Mouse (Mus musculus): ENCODE data around the gene Pik3cg. TPM values are rescaled to one million over a fixed set of nuclear protein-coding genes. Genes with fewer than 3 reads are reported as not detected.

Gene Pik3cg
- polyA plus RNA-seq, 1 experiment from 2014 or later, result 0.72 TPM

DNA sequence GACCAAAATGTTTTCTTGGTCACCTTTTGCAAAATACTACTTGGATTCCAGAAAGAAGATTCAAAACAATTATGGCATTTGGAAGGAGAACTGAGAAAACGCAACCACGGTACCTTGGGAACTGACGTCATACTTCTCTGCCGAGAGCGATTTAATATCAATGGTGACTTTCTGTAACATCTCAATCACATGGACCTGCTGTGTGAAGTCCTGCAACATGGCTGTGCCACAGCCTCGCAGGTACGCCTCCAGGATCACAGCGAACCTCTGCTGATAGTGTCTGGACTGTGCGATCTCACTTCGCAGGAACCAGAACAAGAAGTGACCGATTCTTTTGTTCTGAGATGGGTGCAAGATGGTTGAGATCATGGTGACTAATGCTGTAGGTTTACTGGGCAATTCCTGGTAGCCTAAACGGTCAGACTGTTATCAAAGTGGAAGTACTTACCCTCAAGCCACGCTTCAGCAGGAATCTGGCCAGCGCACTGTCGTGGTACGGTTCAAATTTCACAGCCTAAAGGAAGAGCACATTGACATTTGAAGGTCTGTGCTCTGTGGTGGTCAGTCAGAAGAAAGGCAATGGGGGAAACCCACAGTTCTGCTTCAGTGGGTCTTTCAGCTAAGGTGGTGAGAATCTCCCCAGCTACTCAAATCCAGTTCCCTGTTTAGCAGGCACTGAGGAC, 7.9 kb downstream of the Pik3cg start:
- WGBS, result 92% methylated on average over 16 of the region's 16 CpGs
- no peaks in the 10 kb centered on the region for H3K27me3 ChIP-seq (replicated peaks)
- H3K4me1 ChIP-seq, result no peaks in the 10 kb centered on the region
- no peak overlapping the region for H3K4me2 ChIP-seq
- no peak for ATAC-seq (ENCODE audit: low FRiP score)
- H3K36me3 ChIP-seq, result no peaks in the 10 kb centered on the region
- no peaks in the 10 kb centered on the region for H3K9me3 ChIP-seq (replicated peaks)
- H3K4me3 ChIP-seq (replicated peaks), result no peak overlapping the region
- no peak overlapping the region for H3K27ac ChIP-seq (replicated peaks)
- H3K9ac ChIP-seq (replicated peaks), result no peak overlapping the region

DNA sequence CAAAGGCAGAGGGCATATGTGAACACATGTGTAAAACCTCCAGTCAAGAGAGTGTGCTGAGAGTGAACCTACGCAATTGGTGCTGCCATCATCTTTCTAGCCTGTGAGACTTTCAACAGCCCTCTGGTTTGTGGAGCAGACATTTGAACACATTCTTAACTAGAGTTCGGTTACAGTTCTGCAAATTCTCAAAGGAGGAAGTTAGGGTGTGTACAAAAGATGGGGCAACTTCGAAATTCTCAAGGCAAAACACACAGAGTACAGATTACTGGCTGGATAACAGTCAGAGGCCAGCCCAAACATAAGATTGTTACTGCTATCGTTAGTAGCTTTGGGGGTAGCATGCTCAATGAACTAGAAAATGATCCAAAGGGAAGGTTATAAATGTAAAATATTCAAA, 9.0 kb downstream of the Pik3cg start:
- H3K9me3 ChIP-seq (replicated peaks), result no peaks in the 10 kb centered on the region
- 83% methylated on average over 4 of the region's 4 CpGs for WGBS
- H3K4me1 ChIP-seq, result no peaks in the 10 kb centered on the region
- no peak overlapping the region for H3K4me2 ChIP-seq
- no peak for ATAC-seq (ENCODE audit: low FRiP score)
- no peak overlapping the region for H3K4me3 ChIP-seq (replicated peaks)
- H3K27ac ChIP-seq (replicated peaks), result no peak overlapping the region
- H3K36me3 ChIP-seq, result no peaks in the 10 kb centered on the region
- no peak overlapping the region for H3K9ac ChIP-seq (replicated peaks)
- no peaks in the 10 kb centered on the region for H3K27me3 ChIP-seq (replicated peaks)

DNA sequence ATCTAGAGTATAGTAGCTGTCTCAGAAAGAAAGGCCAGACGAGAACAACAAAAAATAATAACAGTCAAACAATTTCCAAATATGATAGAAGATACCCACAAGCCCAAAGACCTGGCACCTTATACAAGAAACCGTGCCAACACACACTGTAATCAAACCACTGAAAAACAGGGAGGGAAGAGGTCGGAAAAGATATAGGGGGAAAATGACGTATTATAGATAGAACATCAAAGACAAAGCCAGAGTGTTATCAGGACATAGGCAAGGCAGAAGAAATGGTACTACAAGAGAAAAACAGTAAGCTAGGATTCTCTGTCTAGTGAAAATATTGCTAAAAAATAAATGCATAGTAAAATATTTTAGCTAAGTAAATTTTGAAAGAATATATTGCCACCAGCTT, 10.4 kb downstream of the Pik3cg start:
- Histone ChIP-seq H3K27ac (replicated peaks) (no peak overlapping the region), H3K4me3 (replicated peaks) (no peak overlapping the region), H3K27me3 (replicated peaks) (no peaks in the 10 kb centered on the region), H3K4me2 (no peak overlapping the region), H3K9me3 (replicated peaks) (no peaks in the 10 kb centered on the region), H3K9ac (replicated peaks) (no peak overlapping the region), H3K4me1 (no peaks in the 10 kb centered on the region), H3K36me3 (no peaks in the 10 kb centered on the region)
- WGBS, result 90% methylated on average over 4 of the region's 4 CpGs
- ATAC-seq (ENCODE audit: low FRiP score), result no peak

DNA sequence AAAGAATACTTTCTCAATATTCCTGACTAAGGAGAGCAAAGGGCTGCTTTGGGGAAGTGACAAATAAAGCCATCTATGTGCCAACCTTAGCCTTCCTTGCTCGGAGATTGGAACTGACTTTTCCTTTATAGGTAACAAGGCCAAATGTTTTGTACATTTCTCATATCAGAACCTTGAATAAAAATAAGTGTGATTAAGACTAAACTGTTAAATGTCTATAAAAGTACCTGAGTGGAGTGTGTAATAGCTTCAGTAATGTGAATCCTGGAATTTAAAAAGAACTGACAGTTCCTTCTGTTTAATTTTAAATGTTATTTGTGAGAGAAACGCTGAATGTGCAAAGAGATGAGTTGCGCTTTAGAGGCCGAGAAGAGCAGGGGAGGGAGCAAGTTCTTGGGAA, 13.5 kb downstream of the Pik3cg start:
- Histone ChIP-seq H3K4me2 (no peak overlapping the region), H3K9ac (replicated peaks) (no peak overlapping the region), H3K27me3 (replicated peaks) (no peaks in the 10 kb centered on the region), H3K4me3 (replicated peaks) (no peak overlapping the region), H3K27ac (replicated peaks) (no peak overlapping the region), H3K36me3 (no peaks in the 10 kb centered on the region), H3K9me3 (replicated peaks) (no peaks in the 10 kb centered on the region), H3K4me1 (no peaks in the 10 kb centered on the region)
- no peak for ATAC-seq (ENCODE audit: low FRiP score)
- 84% methylated on average over 4 of the region's 4 CpGs for WGBS

DNA sequence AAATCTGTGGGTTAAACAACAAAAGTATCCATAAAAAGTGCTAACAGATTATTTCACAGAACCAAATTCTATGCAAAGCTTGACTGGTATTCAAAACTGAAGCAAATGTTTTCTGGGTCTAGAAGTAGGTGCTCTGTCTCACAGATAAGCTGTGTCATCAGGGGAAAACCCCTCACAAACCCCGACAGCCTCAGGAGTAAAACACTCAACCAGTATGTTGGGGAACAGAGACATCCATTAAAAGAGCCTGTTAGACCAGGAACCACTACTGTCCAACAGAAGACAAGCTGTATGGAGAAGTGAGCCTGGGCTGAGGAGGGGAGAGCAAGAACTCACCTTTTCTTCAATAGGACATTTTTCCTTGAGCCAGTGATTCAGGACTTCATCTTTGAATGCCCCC, 14.1 kb downstream of the Pik3cg start:
- Histone ChIP-seq H3K36me3 (no peaks in the 10 kb centered on the region), H3K4me1 (no peaks in the 10 kb centered on the region), H3K9ac (replicated peaks) (no peak overlapping the region), H3K27me3 (replicated peaks) (no peaks in the 10 kb centered on the region), H3K9me3 (replicated peaks) (no peaks in the 10 kb centered on the region), H3K27ac (replicated peaks) (no peak overlapping the region), H3K4me2 (no peak overlapping the region), H3K4me3 (replicated peaks) (no peak overlapping the region)
- WGBS, result 84% methylated on average over 1 of the region's 1 CpGs
- no peak for ATAC-seq (ENCODE audit: low FRiP score)

DNA sequence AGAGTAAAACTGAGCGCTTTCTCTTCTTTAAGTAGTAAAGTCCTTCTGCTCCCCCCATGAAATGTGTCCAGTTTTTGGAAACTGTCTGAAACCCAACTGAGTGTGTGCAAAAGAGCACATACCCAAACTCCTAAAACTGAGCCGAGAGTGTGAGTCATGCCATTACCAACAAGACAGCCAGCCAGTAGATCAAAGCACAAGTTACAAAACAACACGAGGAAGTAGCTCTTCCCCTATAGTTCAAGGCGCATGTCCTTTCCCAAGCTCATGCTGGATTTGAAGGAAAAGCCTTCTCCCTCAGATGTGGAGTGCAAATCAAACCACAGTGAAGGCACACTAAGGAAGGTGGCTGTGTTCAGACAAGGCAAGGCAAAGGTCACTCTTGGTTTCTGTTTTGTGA, 17.5 kb downstream of the Pik3cg start:
- Histone ChIP-seq H3K9me3 (replicated peaks) (no peaks in the 10 kb centered on the region), H3K4me1 (no peaks in the 10 kb centered on the region), H3K4me3 (replicated peaks) (no peak overlapping the region), H3K36me3 (no peaks in the 10 kb centered on the region), H3K27me3 (replicated peaks) (no peaks in the 10 kb centered on the region), H3K9ac (replicated peaks) (no peak overlapping the region), H3K4me2 (no peak overlapping the region), H3K27ac (replicated peaks) (no peak overlapping the region)
- ATAC-seq (ENCODE audit: low FRiP score), result no peak
- WGBS, result 90% methylated on average over 4 of the region's 4 CpGs

DNA sequence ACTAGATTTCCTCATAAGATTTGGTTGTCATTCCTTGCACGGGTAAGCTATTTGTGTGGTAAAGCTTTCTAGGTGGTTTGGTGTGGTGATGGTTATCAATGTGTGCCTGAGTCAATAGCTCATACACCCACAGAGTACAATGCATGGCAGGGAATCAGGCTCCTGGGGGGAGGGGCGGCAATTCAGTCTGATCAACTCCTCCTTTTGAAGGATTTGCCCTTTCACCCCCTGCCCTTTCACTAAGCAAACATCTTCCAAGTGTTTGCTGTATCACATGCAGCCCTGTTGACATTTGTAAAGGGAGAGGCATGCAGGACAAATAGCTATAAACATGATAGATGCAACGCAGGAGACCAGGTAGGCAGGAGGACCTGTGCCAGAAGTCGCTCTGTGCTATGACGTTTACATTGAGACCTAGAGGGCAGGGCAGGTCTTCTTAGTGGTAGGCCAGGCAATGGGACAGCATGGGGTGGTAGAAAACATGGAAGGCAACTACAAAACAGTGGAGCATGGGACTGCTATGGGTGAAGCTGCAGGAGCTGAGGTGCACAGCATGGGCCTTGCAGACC, 20.7 kb downstream of the Pik3cg start:
- Histone ChIP-seq H3K36me3 (no peaks in the 10 kb centered on the region), H3K4me1 (no peaks in the 10 kb centered on the region), H3K9ac (replicated peaks) (no peak overlapping the region), H3K27ac (replicated peaks) (no peak overlapping the region), H3K4me2 (no peak overlapping the region), H3K27me3 (replicated peaks) (no peaks in the 10 kb centered on the region), H3K4me3 (replicated peaks) (no peak overlapping the region), H3K9me3 (replicated peaks) (no peaks in the 10 kb centered on the region)
- ATAC-seq (ENCODE audit: low FRiP score), result no peak
- WGBS, result 62% methylated on average over 5 of the region's 5 CpGs

DNA sequence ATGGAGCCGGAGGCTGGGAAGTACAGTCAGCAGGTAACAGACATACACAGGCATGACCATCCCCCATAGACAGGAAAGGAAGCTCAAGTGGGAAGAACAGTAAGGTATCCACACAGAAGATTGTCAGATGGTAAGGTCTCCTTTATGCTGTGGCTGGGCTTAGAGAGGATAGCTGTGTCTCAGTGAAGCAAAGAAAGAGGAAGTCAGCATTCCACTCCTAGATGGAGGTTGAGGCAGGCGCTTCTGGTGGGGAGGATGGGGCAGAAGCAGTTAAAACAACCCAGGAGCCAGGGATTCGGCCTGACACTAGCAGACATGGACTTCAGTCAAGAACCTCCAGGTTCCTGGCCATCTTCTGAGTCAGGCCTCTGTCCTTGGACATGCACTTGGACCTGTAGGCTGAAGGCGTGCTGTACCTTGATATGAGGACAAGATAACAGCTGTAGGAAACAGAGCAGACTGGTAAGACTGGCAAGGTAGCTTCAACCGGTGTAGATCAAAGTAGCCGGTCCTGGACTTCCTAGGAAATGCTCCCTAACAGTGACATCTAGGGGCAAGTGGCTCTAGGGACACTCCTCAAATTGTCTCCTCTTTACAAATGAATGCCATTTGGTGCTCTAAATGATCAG, 21.7 kb downstream of the Pik3cg start:
- Histone ChIP-seq H3K27ac (replicated peaks) (no peak overlapping the region), H3K9me3 (replicated peaks) (no peaks in the 10 kb centered on the region), H3K36me3 (no peaks in the 10 kb centered on the region), H3K4me2 (no peak overlapping the region), H3K27me3 (replicated peaks) (no peaks in the 10 kb centered on the region), H3K4me1 (no peaks in the 10 kb centered on the region), H3K4me3 (replicated peaks) (no peak overlapping the region), H3K9ac (replicated peaks) (no peak overlapping the region)
- ATAC-seq (ENCODE audit: low FRiP score), result no peak
- WGBS, result 84% methylated on average over 6 of the region's 6 CpGs

DNA sequence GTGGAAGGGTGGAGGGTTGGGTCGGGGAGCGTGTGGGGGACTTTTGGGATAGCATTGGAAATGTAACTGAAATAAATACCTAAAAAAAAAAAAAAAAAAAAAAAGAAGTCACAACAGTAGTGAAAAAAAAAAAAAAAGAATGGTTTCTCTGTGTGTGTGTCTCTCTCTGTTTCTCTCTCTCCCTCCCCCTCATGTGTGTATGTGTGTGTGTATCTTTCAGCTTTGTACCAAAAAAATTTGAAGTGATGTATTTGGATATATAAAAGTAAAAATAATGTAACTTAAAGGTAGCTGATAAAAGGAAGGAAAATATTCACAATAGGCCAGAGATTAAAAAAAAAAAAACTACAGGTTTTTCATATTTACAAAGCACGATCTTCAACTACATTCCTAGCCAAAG, 23.6 kb downstream of the Pik3cg start:
- H3K36me3 ChIP-seq, result no peaks in the 10 kb centered on the region
- no peak overlapping the region for H3K27ac ChIP-seq (replicated peaks)
- H3K9me3 ChIP-seq (replicated peaks), result no peaks in the 10 kb centered on the region
- H3K9ac ChIP-seq (replicated peaks), result no peak overlapping the region
- no peak for ATAC-seq (ENCODE audit: low FRiP score)
- 96% methylated on average over 3 of the region's 3 CpGs for WGBS
- no peaks in the 10 kb centered on the region for H3K4me1 ChIP-seq
- no peak overlapping the region for H3K4me2 ChIP-seq
- H3K27me3 ChIP-seq (replicated peaks), result no peaks in the 10 kb centered on the region
- no peak overlapping the region for H3K4me3 ChIP-seq (replicated peaks)

DNA sequence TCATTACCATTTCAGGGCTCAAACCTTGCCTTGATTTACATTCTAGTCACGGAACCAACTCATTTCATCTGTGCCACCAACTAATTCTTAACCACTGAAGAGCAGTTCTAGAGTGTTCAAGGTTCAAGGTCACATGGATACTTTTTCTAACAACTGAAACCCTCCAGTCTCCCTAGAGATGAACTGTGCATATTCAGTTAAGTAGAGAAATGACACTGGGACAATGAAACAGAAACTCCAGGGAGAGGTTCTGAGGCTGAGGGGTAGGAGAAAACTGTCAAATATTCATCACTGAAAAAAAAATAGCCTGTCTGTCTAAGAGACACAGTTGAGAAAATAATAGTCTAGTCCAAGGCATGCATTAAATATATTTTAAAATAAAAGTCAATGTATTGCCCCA, 24.9 kb downstream of the Pik3cg start:
- no peak overlapping the region for H3K9ac ChIP-seq (replicated peaks)
- H3K4me2 ChIP-seq, result no peak overlapping the region
- H3K36me3 ChIP-seq, result no peaks in the 10 kb centered on the region
- H3K4me3 ChIP-seq (replicated peaks), result no peak overlapping the region
- no peaks in the 10 kb centered on the region for H3K4me1 ChIP-seq
- no peaks in the 10 kb centered on the region for H3K9me3 ChIP-seq (replicated peaks)
- WGBS, result 60% methylated on average over 1 of the region's 1 CpGs
- no peaks in the 10 kb centered on the region for H3K27me3 ChIP-seq (replicated peaks)
- no peak overlapping the region for H3K27ac ChIP-seq (replicated peaks)
- ATAC-seq (ENCODE audit: low FRiP score), result no peak

DNA sequence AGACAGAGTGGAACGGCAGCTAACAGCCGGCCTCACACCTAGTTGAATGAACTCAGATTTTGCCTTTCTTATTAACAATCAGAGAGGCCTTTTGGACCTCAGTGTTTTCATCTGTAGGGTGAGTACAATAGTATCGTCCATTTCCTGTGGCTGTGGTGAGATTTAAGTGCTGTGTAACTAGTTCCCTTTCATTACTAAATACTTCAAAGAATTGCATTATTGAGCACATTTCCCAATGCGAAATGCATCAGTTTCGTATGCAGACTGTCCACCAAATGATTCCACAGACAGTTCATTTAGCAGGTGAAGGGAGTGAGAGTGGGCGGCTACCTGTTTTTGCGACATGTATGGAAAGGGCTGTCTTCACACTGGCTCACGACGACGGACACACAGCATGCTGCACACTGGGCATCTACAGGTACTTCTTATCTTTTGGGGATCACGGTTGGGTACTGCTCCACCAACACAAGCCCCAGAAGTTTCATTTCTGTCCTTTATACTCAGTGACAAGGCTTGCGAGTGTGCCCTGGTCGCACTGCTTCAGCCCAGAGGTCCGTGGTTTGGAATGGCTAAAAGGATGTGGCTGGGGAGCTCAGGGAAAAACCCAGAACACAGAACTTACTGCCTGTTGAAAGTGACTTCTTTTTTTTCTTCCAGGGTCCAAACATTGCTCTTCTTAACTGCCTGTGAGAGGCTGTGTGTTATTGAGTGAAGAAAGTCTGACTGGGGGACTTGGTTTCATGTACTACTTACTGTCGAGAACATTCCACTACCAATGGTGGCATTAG, 25.6 kb downstream of the Pik3cg start:
- 89% methylated on average over 15 of the region's 15 CpGs for WGBS
- no peaks in the 10 kb centered on the region for H3K36me3 ChIP-seq
- no peaks in the 10 kb centered on the region for H3K27me3 ChIP-seq (replicated peaks)
- no peak overlapping the region for H3K4me3 ChIP-seq (replicated peaks)
- no peaks in the 10 kb centered on the region for H3K4me1 ChIP-seq
- H3K27ac ChIP-seq (replicated peaks), result no peak overlapping the region
- H3K4me2 ChIP-seq, result no peak overlapping the region
- H3K9me3 ChIP-seq (replicated peaks), result no peaks in the 10 kb centered on the region
- ATAC-seq (ENCODE audit: low FRiP score), result no peak
- H3K9ac ChIP-seq (replicated peaks), result no peak overlapping the region

DNA sequence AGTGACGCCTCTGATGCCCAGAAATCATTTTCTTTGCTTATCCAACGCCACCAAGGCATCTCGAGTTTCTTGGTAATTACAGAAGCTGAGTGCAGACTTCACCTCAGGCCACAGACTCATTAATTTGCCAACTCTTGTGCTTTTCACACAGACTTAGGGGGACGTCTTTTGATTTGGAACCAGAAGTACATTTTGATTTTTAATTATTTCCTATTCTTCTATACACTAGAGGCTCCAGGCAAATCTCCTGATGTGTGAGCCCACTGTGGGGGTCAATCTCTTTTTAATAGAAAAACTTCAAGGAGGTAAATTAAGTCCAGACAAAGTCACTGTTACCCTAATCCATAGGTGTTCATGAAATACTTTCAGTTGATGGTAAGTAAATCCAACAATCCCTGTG, 26.6 kb downstream of the Pik3cg start:
- Histone ChIP-seq H3K27ac (replicated peaks) (no peak overlapping the region), H3K4me3 (replicated peaks) (no peak overlapping the region), H3K9me3 (replicated peaks) (no peaks in the 10 kb centered on the region), H3K9ac (replicated peaks) (no peak overlapping the region), H3K4me1 (no peaks in the 10 kb centered on the region), H3K36me3 (no peaks in the 10 kb centered on the region), H3K27me3 (replicated peaks) (no peaks in the 10 kb centered on the region), H3K4me2 (no peak overlapping the region)
- 75% methylated on average over 4 of the region's 4 CpGs for WGBS
- ATAC-seq (ENCODE audit: low FRiP score), result no peak
